Mouse (Mus musculus) retina, adult 2 months (tissue): ENCODE data around the gene Capn1.
"Not testable (repeated sequence)": the region's sequence is repeated elsewhere in the genome, so short reads cannot be mapped to it uniquely, and the experiment has no call there.

Experiments
- DNase-seq: peaks from one replicate; pipeline ENCODE4 v3.0.0-alpha.2; 2012; ENCODE audit warnings: low read depth, low spot score

Capn1 gene

DNA sequence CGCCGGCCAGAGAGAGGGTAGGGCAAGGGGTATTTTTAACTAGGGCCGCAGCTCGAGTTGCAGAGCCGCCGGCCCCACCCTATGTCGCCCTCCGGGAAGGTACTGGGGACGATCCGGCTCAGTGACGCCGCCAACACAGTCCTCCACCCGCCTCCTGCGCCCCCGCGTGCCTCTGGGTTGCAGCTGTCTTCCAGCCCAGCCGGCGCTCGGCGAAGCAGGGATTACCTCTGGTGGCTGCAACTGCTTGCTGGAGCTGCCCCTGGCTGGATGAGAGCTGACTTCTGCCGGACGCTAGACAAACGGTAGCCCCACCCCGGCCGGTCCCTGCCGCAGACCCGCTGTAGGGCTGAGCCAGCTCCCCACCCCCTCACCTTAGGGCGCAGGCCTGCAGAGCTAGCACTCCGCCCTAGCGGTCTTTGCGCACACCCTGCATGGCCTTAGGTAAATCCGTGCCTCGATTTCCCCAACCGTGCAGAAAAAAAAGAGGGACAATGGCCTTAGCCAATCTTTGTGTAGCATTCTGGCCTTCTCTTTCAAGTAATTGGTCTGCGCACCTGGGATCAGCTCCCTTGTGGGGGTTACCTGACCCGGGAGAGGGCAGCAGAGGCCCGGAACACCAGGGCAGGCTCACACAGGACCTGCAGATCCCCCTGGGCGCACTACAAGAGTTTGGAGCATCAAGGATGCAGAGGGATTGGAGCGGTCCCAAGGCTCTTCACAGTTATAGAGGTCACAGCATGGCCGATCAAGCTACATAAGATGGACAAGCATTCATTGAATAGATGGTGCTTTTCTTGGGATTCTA is at the start of gene Capn1:
Capn1 (minus strand) TSS at position 387 of the 805 bp plus-strand sequence.
- DNase-seq = no peak

DNA sequence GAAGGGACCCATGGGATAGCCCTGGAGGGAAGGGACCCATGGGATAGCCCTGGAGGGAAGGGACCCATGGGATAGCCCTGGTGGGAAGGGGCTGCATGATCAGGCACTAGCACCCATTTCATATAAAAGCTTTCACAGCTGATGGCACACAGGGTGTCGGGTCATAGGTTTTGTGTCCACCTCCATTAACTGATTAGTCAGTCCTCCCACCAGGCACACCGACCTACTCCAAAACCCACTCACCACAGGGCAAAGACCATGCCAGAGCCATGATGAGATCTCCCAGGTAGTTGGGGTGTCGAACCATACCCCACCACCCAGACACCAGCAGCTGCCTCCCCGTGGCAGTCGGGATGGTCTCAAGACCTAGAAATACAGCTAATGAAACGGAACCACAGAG is 47.4 kb upstream of the Capn1 start:
- DNase-seq = no peak

DNA sequence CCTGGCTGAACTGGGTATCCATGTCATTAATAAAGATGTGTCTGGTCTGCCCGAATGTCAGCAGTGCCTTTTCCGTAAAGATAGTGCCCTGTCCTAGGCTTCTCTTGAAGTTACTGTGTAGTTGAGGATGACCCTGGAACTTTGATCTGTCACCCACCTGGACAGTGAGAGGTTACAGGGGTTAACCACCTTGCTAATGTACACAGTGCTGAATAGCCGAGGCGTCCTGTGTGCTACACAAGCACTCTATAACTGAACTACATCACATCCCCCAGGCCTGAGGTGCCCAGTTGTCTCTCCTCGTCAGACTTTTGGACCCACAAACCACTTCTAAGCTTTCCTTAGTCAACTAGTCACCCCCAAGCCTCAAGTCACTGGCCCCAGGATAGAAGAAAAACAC is 46.7 kb upstream of the Capn1 start:
- DNase-seq = no peak

DNA sequence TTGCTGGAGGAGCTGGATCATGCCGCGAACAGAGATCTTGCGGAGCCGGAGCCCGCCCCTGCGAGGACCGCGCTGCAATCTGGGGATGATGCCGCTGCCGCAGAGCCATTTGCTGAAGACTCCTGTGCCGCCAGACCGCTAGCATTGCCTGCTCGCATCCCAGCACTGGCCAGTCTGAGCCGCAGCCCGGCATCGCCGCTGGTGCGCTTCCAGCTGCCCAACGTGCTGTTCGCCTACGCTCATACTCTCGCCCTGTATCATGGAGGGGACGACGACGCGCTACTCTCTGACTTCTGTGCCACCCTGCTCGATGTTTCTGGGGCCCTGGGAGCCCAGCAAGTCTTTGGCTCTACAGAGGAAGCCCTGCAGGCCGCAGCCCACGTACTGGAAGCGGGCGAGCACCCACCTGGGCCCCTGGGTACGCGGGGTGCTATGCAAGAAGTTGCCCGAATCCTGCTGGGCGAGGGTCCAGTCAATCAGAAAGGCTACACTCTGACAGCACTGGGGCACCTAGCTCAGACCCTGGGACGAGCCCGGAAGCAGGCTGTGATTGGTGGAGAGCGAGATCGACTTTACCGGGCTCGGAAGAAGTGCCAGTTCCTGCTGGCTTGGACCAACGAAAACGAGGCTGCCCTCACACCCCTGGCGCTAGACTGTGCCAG is 46.1 kb upstream of the Capn1 start:
- no peak for DNase-seq

DNA sequence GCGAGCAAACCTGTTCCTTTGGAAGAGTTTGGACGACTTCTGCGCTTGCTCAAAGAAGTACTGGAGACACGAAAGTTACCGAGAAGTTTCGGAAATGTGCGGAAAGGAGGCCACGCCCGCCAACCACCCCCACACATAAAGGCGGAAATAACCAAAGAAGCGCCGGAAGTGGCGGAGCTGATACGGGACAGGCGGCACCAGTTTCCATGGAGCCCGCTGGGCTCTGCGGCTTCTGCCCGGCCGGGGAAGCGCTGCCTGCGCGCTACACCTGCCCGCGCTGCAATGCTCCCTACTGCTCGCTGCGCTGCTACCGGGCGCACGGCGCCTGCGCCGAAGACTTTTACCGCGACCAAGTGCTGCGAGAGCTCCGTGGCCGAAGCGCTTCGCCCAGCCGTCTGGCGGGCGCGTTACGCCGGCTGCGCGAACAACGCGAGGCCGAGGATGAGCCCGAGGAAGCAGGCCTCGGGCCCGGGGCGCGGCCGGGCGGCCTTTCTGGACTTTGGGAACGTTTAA is 45.4 kb upstream of the Capn1 start, which contains the start of gene Znhit2:
Znhit2 (plus strand) TSS at position 172 of the 513 bp plus-strand sequence.
- peak; percentile 77 for DNase-seq

DNA sequence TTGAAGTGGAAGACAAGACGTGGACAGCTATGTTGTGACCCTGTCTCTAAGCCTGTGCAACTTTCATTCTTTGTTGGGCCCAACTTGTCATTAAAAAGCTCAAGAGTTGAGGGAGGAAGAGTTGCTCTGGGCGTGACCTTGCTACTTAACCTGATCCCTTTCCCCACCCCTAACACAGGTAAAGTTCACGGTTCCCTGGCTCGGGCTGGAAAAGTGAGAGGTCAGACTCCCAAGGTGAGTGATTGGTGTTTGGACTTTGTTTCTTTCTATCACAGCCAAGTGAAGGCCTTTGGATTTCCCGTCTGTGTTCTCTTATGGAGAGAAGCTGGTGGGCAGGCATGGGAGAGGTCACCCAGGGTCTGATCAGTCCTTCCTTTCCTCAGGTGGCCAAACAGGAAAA is 43.3 kb upstream of the Capn1 start:
- DNase-seq = no peak

DNA sequence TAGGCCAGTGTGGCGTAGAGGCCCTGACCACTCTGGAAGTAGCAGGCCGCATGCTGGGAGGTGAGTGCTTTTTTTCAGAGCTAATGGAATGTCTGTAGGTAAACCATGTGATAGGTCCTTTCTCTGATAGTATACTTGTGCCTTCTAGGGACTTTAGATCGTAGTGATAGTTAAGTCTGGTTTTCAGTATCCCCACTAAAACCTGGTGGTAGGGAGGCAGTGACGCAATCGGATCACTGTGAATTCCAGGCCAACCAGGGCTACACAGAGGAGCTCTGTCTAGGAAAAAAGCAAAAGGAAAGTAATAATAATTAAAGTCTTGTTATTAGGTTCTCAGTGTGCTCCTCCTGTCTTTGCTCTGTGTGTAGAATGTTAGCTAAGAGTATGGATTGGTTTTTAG is 42.8 kb upstream of the Capn1 start:
- DNase-seq = no peak

DNA sequence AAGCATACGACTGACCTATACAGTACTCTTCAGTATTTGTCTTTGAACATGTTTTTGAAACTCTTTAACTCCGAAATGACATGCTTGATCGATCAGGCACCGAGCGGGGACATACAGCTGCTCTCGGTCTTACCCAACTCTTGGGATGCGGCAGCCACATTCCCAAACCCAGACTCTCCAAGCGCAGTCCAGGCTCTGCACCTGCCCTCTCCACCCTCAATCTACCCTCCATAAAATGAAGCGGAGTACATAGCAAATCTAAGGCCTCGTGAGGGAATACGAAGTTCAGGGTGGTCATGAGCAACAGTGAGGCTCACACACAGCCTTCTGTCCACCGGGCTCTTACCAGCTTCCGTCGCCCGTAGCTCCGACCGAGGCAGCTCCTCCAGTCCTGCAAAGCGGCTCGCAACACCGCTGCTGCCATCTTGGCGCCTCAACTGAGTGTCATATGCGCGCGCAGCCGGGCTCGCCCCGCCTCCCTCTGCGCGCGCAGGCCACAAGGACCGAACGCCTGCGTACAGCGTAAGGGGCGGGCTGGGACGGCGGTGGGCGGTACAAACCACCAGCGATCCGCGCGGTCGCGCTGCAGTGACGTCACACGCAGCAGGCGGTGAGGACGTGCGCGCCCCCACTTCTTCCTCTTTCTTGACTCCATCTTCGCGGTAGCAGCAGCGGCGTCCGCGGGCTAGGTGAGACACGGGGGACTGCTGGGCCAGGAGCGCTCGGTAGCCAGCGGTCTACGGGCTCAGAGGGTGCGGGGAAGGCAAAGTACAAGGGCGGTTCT is 41.8 kb upstream of the Capn1 start, which contains the start of the genes Mrpl49 and Fau:
Mrpl49 (minus strand) TSS at position 473 of the 784 bp plus-strand sequence.
Fau (plus strand) TSS at position 532 of the 784 bp plus-strand sequence.
- peak; percentile 97 for DNase-seq

DNA sequence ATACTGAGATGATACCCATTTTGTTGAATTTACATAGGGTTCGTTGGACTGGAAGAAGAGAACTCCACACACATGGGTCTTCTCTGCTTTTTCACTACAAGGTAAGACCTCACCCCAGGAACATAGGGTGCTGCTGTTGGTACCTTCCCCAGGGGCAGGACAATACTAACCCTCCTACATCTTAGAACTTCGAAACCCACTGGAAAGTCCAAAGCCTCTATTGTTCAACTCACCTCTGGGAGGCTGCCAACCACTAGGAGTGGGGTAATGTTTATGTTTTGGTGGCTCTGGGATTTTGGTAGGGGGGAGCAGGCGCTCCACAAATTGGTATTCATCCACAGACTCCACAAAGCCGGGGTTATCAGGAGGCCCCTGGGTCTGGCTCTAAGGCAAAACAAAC is 41.0 kb upstream of the Capn1 start:
- no peak for DNase-seq

DNA sequence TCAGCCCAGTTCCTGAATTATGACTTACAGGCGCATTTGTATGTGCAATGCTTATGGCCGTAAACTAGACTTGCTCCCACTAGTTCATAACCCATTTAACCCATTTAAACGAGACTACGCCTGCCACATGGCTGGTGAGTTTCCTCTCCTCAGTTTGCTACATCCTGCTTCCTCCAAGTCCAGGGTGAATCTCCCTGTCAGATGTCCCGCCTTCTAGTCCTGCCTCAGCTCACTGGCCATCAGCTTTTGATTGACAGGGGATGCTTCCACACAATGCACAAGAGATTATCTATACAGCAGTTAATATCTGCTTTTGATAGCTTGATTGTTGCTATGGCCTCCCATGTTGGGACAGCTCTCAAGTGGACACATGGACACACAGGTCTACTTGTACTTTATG is 38.6 kb upstream of the Capn1 start:
- no peak for DNase-seq

DNA sequence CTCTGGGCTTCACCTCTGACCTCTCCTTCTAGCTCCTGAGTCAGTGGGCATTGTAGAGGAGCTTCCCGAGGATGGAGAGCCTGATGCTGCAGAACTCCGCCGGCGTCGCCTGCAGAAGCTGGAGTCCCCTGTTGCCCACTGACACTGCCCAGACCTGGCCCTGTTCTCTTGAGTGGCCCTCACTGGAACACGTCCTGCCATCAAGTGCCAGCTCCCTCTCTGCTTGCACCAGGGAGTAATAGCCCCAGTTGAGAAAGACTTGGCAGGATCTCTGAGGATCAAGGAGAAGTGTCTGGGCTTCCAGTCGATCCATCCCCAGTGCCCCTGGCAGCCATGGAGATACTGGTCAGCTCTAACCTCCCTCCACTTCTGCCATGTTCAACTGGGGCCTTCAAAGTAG is 36.8 kb upstream of the Capn1 start:
- DNase-seq = no peak

DNA sequence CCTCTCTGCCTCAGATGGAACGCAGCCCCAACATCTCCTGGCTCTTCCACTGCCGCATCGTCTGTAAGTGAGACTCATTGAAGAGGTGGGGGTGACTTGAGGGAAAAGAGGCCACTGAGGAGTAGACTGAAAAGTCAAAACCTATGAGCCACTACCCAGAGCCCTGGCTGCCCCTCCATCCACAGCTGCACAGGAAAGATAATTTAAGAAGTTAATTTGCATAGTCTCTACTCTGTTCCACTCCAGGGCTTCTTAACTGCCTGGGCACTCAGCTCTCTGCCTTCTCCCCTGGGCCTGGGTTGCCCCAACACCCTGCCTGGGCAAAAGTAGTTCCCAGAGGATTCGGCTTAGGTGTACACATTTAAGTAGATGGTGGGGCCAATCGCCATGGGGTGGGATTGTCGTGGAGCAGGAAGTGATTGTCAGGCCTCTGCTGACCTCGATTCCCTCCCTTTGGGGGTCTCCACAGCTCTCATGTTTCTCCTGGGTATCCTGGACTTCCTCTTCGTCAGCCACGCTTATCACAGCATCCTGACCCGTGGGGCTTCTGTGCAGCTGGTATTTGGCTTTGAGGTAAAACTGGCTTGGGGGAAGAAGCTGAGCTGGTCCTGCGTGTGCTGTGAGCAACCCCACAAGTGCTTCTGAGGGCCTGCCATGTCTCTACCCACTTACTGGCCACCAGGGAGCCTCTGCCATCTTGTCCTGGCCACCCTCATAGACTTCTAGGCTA is 33.1 kb upstream of the Capn1 start:
- DNase-seq = no peak

DNA sequence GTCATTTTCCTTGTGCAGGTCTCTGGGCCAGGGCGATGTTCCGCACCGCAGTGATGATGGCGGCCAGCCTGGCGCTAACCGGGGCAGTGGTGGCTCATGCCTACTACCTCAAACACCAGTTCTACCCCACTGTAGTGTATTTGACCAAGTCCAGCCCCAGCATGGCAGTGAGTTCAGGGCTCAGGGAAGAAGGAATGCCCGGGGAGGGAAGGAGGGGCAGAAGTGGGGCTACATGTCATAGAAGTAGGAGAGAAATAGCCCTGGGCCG is 32.1 kb upstream of the Capn1 start:
- no peak for DNase-seq

DNA sequence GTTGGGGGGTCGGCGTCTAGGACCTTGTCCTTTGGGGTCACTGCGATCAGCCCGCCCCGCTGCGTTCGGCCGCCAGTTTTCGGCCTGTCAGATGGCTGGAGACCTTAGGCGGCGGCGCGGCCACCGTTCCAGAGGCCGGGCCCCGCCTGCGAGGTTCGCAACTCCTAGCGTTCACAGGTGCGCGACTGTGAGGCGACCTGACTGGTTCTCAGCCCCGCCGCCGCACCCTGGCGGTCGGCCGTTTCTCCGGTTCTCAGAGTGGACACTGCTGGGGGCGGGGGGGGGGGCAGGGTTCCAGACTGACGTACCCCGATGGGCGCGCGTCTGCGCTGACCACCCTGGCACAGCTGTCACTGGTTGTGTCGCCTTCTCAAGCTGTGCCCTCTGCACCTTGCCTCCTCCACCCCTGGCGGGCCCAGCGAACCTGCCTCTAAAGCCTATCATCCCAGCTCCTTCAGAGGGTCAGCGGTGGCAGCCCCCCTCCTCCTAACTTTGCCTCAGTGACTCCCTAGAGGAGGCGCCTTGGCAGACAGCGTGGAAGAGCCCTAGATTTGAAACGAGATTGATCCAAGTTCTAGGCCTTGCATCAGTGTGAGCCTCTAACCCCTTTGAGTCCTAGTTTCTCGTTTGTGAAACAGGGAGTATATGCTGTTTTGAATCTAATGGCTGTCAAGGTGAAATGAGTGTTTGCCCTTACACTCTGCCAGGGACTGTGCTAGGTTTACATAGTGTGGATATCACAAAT is 31.6 kb upstream of the Capn1 start:
- no peak for DNase-seq

DNA sequence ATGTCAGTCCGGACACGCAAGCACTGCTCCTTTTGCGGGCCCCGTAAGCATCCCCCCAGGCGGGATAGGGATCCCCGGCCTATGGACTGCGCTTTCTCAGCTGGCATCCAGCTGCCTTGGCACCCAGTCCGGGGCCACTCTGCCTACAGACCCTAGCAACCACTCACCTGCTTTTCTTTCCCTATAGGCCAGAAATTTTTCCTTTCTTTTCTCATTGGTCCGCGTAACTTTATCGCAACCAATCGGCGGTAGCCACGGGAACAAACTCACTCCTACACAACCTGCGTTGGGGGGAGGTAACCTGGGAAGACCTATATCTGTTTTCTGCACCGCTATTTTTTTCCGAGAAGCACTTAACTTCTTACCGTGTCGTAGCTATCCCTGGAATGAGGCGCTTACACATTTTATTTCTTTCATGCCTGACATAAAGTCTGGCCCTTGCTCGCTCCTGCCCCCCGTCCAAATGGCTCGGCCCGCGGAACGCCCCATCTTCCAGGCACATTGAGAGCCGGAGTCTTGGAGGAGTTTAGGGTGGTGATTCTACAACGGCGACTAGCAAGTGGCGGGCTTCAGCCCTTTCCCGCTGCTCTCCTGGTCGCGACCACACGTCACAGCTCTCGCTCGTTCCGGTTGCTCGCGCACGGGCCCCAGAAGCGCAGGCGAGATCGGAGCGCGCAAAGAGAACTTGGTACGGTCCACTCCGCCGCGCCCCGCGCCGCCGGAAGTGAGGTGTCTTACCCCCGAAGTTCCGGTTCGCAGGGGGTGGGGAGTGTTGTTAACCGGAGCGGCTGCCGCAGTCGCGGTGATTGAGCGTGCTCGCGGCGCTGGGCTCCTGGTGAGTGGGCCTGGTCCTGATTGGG is 30.8 kb upstream of the Capn1 start, which contains the start of gene Syvn1:
Syvn1 (plus strand) TSS at position 283 of the 860 bp plus-strand sequence.
- peak; percentile 87 for DNase-seq

DNA sequence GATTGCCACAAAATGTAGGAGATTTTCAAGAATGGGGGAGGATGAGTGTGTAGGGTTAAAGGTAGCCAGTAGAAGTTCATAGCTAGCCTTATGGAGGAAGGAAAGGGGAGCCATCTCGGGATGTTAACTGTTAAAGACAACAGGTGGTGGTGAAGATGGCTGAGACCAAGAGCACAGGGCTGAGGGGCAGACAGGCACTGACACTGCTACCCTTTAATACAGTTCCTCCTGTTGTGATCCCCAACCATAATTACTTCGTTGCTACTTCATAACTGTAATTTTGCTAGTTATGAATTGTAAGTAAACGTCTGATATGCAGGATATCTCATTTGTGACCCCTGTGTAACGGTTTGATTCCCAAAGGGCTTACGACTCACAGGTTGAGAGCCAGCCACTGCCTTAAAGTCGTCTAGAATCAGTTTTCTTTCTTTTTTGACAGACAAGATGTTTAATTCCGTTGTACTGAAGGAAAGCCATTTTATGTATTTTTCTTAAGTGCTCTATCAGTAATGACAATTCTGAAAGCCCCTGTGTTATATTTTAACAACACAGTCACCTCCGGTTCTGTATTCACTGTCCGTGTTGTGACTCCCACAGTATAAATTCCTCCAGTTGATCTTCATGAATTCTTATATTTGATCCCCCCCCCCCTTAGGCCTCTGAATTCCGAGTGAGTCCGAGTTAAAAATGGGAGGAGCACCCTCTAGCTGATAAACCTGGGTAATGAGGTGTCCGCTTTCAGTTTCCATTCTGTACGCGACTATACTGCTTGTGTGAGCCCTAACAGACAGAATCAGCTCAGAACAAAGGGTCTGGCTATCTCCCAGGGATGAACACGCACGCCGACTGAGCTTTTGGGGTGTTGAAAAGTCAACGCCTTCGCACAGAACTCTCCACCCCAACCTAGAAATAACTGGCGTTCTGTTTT is 29.9 kb upstream of the Capn1 start:
- DNase-seq = no peak

DNA sequence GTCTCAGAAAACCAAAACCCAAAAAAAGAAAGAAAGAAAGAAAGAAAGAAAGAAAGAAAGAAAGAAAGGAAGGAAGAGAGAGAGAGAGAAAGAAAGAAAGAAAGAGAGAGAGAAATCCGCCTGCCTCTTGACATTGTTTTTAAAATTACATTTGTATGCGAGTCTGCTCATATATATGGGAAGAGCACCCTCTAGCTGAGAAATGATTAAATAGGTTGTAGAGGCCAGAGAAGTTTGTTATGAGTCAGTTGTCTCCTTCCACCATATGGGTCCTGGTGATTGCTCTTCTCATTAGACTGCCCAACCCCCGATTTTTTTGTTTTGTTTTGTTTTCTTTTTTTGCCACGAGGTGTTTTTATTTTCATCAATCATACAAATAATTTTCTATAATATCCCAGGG is 28.4 kb upstream of the Capn1 start:
- DNase-seq = not testable (repeated sequence)

DNA sequence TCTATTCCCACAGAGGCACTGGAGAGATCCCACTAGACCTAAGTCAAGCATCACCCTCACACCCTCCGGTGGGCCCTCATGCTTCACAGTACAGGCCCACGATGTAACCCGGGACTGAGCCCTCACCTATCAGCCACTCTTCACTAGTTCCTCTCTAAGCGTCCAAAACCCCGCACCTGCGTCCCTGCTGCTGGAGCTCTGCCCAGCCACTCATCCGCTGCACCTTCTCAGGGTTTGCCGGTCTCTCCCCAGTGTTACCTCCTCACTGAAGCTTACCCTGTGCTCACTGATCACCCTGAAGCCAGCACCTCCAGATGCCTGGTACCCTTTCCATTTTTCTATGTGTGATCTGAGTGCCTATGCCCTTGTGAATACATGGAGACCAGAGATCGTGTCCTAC is 26.6 kb upstream of the Capn1 start:
- DNase-seq = no peak

DNA sequence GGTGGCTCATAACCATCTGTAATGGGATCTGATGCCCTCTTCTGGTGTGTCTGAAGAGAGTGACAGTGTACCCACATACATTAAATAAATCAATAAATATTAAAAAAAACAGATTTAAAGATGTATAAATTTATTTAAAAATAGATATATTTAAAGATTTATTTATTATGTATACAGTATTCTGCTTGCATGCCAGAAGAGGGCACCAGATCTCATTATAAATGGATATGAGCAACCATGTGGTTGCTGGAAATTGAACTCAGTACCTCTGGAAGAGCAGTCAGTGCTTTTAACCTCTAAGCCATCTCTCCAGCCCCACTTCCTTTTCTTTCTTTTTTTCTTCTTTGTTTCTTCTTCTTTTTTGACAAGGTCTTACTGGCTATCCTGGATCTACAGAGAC is 24.3 kb upstream of the Capn1 start:
- DNase-seq = no peak
